Mouse (Mus musculus): ENCODE measurements at regions not wholly inside any gene's neighbourhood (a gene's known extent, or its start where the extent isn't known, plus 50 kb on each side); places are given as distances from the start of the nearest gene placed in this dataset.

- H3K36me3 ChIP-seq (replicated peaks) = no peaks in the 10 kb centered on the region
- TF ChIP-seq GATA2 (IDR thresholded peaks at IDR 0.05; ENCODE audit: borderline replicate concordance, low read depth, low read length) (no peak), GATA1 (IDR thresholded peaks at IDR 0.05; ENCODE audit: borderline replicate concordance, low read length) (no peak), TAL1 (conservative IDR thresholded peaks at IDR 0.05; ENCODE audit: low read depth, low read length) (no peak), POLR2AphosphoS5 (IDR thresholded peaks at IDR 0.05; ENCODE audit: insufficient replicate concordance, low read depth, low read length) (no peak), CTCF (IDR thresholded peaks at IDR 0.05; ENCODE audit: low read depth, low read length) (no peak)
- no peak for ATAC-seq (ENCODE audit: extremely low read depth, insufficient number of reproducible peaks, low FRiP score, poor library complexity, severe bottlenecking)
- H3K4me1 ChIP-seq (ENCODE audit: insufficient read depth, low read depth, low read length) = peaks cover 7% of the 10 kb centered on the region
- no peaks in the 10 kb centered on the region for H3K27me3 ChIP-seq (ENCODE audit: insufficient read depth, low read length)
- H3K9me3 ChIP-seq (replicated peaks) = no peaks in the 10 kb centered on the region
- DNase-seq (ENCODE audit: low spot score) = no peak
- H3K4me3 ChIP-seq (ENCODE audit: low read depth, low read length) = no peak overlapping the region
These were observed 395.7 kb upstream of the Tnp1 start for GRCm38 (mm10) chr1:73411452-73411851.

GRCm38 (mm10) chr1:73399178-73399577 is 383.5 kb upstream of the Tnp1 start:
- Histone ChIP-seq H3K9me3 (replicated peaks) (no peaks in the 10 kb centered on the region), H3K36me3 (replicated peaks) (no peaks in the 10 kb centered on the region), H3K4me3 (ENCODE audit: low read depth, low read length) (no peak overlapping the region), H3K4me1 (ENCODE audit: insufficient read depth, low read depth, low read length) (no peaks in the 10 kb centered on the region), H3K27me3 (ENCODE audit: insufficient read depth, low read length) (no peaks in the 10 kb centered on the region)
- DNase-seq (ENCODE audit: low spot score) (no peak), ATAC-seq (ENCODE audit: extremely low read depth, insufficient number of reproducible peaks, low FRiP score, poor library complexity, severe bottlenecking) (no peak)
- TF ChIP-seq TAL1 (conservative IDR thresholded peaks at IDR 0.05; ENCODE audit: low read depth, low read length) (no peak), CTCF (IDR thresholded peaks at IDR 0.05; ENCODE audit: low read depth, low read length) (no peak), GATA2 (IDR thresholded peaks at IDR 0.05; ENCODE audit: borderline replicate concordance, low read depth, low read length) (no peak), GATA1 (IDR thresholded peaks at IDR 0.05; ENCODE audit: borderline replicate concordance, low read length) (no peak), POLR2AphosphoS5 (IDR thresholded peaks at IDR 0.05; ENCODE audit: insufficient replicate concordance, low read depth, low read length) (no peak)

- Histone ChIP-seq H3K4me3 (ENCODE audit: low read depth, low read length) (no peak overlapping the region), H3K27me3 (ENCODE audit: insufficient read depth, low read length) (no peaks in the 10 kb centered on the region), H3K4me1 (ENCODE audit: insufficient read depth, low read depth, low read length) (no peaks in the 10 kb centered on the region), H3K9me3 (replicated peaks) (no peaks in the 10 kb centered on the region), H3K36me3 (replicated peaks) (no peaks in the 10 kb centered on the region)
- no peak for ATAC-seq (ENCODE audit: extremely low read depth, insufficient number of reproducible peaks, low FRiP score, poor library complexity, severe bottlenecking)
- no peak for TF ChIP-seq POLR2AphosphoS5 (IDR thresholded peaks at IDR 0.05; ENCODE audit: insufficient replicate concordance, low read depth, low read length)
- no peak for DNase-seq (ENCODE audit: low spot score)
These were observed 379.3 kb upstream of the Tnp1 start for GRCm38 (mm10) chr1:73395034-73395433.

GRCm38 (mm10) chr1:73394466-73394865 is 378.8 kb upstream of the Tnp1 start:
- no peaks in the 10 kb centered on the region for H3K27me3 ChIP-seq (ENCODE audit: insufficient read depth, low read length)
- H3K4me3 ChIP-seq (ENCODE audit: low read depth, low read length) = no peak overlapping the region
- H3K36me3 ChIP-seq (replicated peaks) = no peaks in the 10 kb centered on the region
- DNase-seq (ENCODE audit: low spot score) = no peak
- no peak for TF ChIP-seq GATA2 (IDR thresholded peaks at IDR 0.05; ENCODE audit: borderline replicate concordance, low read depth, low read length)
- no peak for TF ChIP-seq GATA1 (IDR thresholded peaks at IDR 0.05; ENCODE audit: borderline replicate concordance, low read length)
- no peak for TF ChIP-seq CTCF (IDR thresholded peaks at IDR 0.05; ENCODE audit: low read depth, low read length)
- no peaks in the 10 kb centered on the region for H3K4me1 ChIP-seq (ENCODE audit: insufficient read depth, low read depth, low read length)
- no peaks in the 10 kb centered on the region for H3K9me3 ChIP-seq (replicated peaks)
- ATAC-seq (ENCODE audit: extremely low read depth, insufficient number of reproducible peaks, low FRiP score, poor library complexity, severe bottlenecking) = no peak

DNA sequence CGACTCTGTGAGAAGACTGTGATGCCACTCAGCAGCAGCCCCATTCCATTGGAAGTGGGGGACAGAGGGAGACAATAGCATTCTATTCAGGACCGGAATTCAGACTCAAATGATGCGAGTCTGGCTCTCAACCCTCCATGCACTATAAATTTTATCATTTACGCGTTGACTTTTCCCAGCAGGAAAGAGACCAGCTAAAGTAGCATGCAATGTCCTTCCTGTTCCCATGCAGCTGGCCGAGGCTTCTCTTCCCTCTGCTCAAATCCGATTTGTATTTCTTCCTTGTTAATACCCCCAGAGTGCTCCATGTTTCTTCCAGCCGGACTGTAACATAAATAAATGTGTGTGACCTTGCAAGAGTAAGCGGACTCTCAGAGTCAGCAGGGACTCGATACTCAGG is 376.4 kb upstream of the Tnp1 start:
- Histone ChIP-seq H3K27me3 (ENCODE audit: insufficient read depth, low read length) (no peaks in the 10 kb centered on the region), H3K4me1 (ENCODE audit: insufficient read depth, low read depth, low read length) (no peaks in the 10 kb centered on the region), H3K36me3 (replicated peaks) (no peaks in the 10 kb centered on the region), H3K4me3 (ENCODE audit: low read depth, low read length) (no peak overlapping the region), H3K9me3 (replicated peaks) (no peaks in the 10 kb centered on the region)
- no peak for ATAC-seq (ENCODE audit: extremely low read depth, insufficient number of reproducible peaks, low FRiP score, poor library complexity, severe bottlenecking)
- DNase-seq (ENCODE audit: low spot score) = no peak
- TF ChIP-seq CTCF (IDR thresholded peaks at IDR 0.05; ENCODE audit: low read depth, low read length) (no peak), GATA2 (IDR thresholded peaks at IDR 0.05; ENCODE audit: borderline replicate concordance, low read depth, low read length) (no peak), TAL1 (conservative IDR thresholded peaks at IDR 0.05; ENCODE audit: low read depth, low read length) (no peak), POLR2AphosphoS5 (IDR thresholded peaks at IDR 0.05; ENCODE audit: insufficient replicate concordance, low read depth, low read length) (no peak), GATA1 (IDR thresholded peaks at IDR 0.05; ENCODE audit: borderline replicate concordance, low read length) (no peak)

- Histone ChIP-seq H3K4me1 (ENCODE audit: insufficient read depth, low read depth, low read length) (no peaks in the 10 kb centered on the region), H3K9me3 (replicated peaks) (no peaks in the 10 kb centered on the region), H3K27me3 (ENCODE audit: insufficient read depth, low read length) (0 out of 2 replicates have a peak, but pooled peaks cover 2% of the 10 kb centered on the region), H3K4me3 (ENCODE audit: low read depth, low read length) (no peak overlapping the region), H3K36me3 (replicated peaks) (no peaks in the 10 kb centered on the region)
- DNase-seq (ENCODE audit: low spot score) (no peak), ATAC-seq (ENCODE audit: extremely low read depth, insufficient number of reproducible peaks, low FRiP score, poor library complexity, severe bottlenecking) (no peak)
- no peak for TF ChIP-seq POLR2AphosphoS5 (IDR thresholded peaks at IDR 0.05; ENCODE audit: insufficient replicate concordance, low read depth, low read length)
- no peak for TF ChIP-seq TAL1 (conservative IDR thresholded peaks at IDR 0.05; ENCODE audit: low read depth, low read length)
- no peak for TF ChIP-seq GATA1 (IDR thresholded peaks at IDR 0.05; ENCODE audit: borderline replicate concordance, low read length)
- no peak for TF ChIP-seq GATA2 (IDR thresholded peaks at IDR 0.05; ENCODE audit: borderline replicate concordance, low read depth, low read length)
- TF ChIP-seq CTCF (IDR thresholded peaks at IDR 0.05; ENCODE audit: low read depth, low read length) = no peak
These were observed 374.3 kb upstream of the Tnp1 start for GRCm38 (mm10) chr1:73389976-73390375.

GRCm38 (mm10) chr1:73389174-73389573 is 373.5 kb upstream of the Tnp1 start:
- Histone ChIP-seq H3K4me1 (ENCODE audit: insufficient read depth, low read depth, low read length) (no peaks in the 10 kb centered on the region), H3K27me3 (ENCODE audit: insufficient read depth, low read length) (0 out of 2 replicates have a peak, but pooled peaks cover 2% of the 10 kb centered on the region)
- DNase-seq (ENCODE audit: low spot score) = no peak

More at GRCm38 (mm10) chr1:73389174-73389573, 373.5 kb upstream of the Tnp1 start:
- Histone ChIP-seq H3K9me3 (replicated peaks) (no peaks in the 10 kb centered on the region), H3K36me3 (replicated peaks) (no peaks in the 10 kb centered on the region), H3K4me3 (ENCODE audit: low read depth, low read length) (no peak overlapping the region)
- no peak for ATAC-seq (ENCODE audit: extremely low read depth, insufficient number of reproducible peaks, low FRiP score, poor library complexity, severe bottlenecking)
- TF ChIP-seq CTCF (IDR thresholded peaks at IDR 0.05; ENCODE audit: low read depth, low read length) = no peak
- no peak for TF ChIP-seq TAL1 (conservative IDR thresholded peaks at IDR 0.05; ENCODE audit: low read depth, low read length)
- no peak for TF ChIP-seq GATA2 (IDR thresholded peaks at IDR 0.05; ENCODE audit: borderline replicate concordance, low read depth, low read length)
- no peak for TF ChIP-seq POLR2AphosphoS5 (IDR thresholded peaks at IDR 0.05; ENCODE audit: insufficient replicate concordance, low read depth, low read length)
- TF ChIP-seq GATA1 (IDR thresholded peaks at IDR 0.05; ENCODE audit: borderline replicate concordance, low read length) = no peak
